Mouse (Mus musculus): Measurements from ENCODE around the gene Mast2. TPM values are rescaled to one million over a fixed set of nuclear protein-coding genes. Genes with fewer than 3 reads are reported as not detected.

The Mast2 gene
- polyA plus RNA-seq (2012; ENCODE audit: insufficient read depth, insufficient read length, low replicate concordance, missing spikeins), result 867 TPM in 1 of 2 replicates, not detected in the other

DNA sequence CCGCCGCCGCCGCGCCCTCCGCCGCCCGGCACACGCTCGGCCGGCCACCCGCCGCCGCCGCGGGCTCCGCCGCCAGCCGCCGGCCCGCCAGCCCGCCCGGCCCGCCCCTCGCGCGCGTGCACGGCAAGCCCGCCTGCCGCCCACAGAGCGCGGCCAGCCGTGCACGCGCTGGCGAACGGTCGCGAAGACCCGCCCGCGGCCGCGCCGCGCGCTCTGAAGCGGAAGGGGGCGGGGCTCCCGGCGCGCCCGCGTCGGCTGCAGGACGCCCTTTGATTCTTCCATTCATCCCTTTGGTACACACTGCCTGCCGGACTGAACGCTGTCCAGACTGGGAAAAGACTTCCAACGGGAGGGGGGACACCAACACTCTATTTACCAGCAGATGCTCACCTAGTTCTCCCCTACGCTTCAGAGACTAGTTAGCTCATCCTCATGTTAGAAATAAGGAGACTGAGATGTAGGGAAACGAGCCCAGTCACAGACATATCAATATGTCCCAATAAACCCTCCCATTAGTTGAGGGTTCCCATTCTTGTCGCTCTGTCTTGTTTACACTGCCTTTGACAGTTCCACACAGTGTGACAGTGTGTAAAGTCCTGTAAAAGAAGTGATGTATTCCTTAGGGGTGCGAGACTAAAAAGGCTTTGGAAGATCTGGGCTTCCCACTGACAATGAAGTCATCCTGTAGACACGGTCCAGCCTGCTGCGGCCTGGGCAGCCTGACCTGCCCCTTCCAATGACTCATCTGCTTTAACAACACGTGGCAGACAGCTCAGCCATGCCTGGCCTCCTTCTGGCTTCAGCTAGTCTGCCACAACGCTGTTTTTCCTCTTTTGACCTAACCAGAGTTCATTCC is at the start of gene Mast2:
Mast2 (minus strand) TSS at position 58 of the 856 bp plus-strand sequence.
- TF ChIP-seq CTCF (IDR thresholded peaks at IDR 0.05; ENCODE audit: insufficient read depth, low read depth, low read length) (no peak), POLR2A (IDR thresholded peaks at IDR 0.05; ENCODE audit: insufficient read depth, low read depth, low read length) (peak; percentile 22)
- WGBS, result 15% methylated on average over 68 of the region's 68 CpGs

DNA sequence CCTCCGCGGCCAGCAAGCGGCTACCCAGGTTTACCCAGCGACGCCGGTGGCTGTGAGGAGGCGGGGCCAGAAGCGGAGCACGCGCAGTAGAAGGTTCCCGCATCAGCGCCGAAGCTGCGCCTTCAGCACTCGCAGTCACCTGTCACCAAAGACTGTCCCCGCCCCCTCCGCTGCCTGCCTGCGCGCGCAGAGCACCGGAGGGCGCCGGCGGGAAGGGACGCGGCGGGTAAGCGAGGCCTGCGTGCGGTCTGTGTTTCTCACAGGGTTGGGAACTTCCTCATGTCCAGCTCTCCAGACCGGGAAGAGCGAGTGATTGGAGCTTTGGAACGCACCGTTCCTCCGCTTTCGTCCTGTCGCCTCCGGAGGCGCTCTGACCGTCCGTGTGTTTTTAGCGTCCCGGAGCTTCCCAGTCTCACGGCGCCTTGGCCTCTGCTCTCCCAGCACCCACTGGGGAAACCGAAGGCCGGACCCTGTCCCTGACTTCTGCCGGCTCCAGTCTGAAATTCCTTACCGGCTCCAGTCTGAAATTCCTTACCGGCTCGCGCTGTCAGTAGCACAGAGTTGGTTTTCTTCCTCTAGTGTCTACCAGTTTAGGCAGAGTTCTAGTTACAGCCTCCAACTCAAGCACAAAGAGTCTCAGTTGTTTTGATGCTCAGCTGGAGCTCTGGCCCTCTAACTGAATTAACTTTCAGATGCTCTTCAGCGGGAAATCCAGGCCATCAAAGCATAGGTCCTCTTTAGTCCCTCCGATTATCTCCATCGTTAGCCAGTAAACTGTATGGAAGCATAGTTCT is 43.6 kb upstream of the Mast2 start, which contains the start of gene Ipp:
Ipp (plus strand) TSS at position 125 of the 794 bp plus-strand sequence.
- under 1% methylated on average over 55 of the region's 55 CpGs for WGBS
- TF ChIP-seq CTCF (IDR thresholded peaks at IDR 0.05; ENCODE audit: insufficient read depth, low read depth, low read length) (peak; percentile 45; the same call in 1 of the 2 replicates), POLR2A (IDR thresholded peaks at IDR 0.05; ENCODE audit: insufficient read depth, low read depth, low read length) (peak; percentile 95)
- peak within 1 kb of the TSS; percentile 66 for H3K4me3 ChIP-seq (ENCODE audit: insufficient read depth, low read depth, low read length)
- H3K27ac ChIP-seq (ENCODE audit: insufficient read depth, low read depth, low read length), result peak within 1 kb of the TSS; percentile 57
- H3K4me1 ChIP-seq (ENCODE audit: control insufficient read depth, insufficient read depth, low read length), result no peaks in the 10 kb centered on the region

More for the DNA sequence above, at the start of gene Mast2:
- Histone ChIP-seq H3K4me3 (ENCODE audit: insufficient read depth, low read depth, low read length) (peak within 1 kb of the TSS; percentile 91), H3K4me1 (ENCODE audit: control insufficient read depth, insufficient read depth, low read length) (peaks cover 3% of the 10 kb centered on the region), H3K27ac (ENCODE audit: insufficient read depth, low read depth, low read length) (peak within 1 kb of the TSS; percentile 86)

DNA sequence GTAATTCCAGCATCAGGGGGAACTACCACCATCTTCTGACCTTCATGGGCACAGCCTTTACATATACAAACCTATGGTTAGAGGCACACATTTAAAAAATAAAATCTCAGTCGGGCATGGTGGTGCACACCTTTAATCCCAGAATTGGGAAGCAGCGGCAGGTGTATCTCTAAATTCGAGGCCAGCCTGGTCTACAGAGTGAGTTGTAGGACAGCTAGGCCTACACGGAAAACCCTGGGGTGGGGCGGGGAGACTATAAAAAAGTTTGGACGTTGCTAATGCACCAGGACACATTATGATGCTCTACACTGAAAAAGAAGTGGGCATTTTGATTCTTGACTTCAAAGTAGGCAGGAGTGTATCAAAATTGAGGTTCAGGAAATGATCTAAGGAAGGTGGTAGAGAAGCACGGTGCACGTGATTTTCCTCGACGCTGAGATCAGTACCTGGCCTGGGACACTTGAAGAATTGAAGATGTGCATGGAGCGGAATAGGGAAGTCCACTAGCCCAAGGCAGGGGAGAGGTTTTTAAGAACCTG is 43.0 kb upstream of the Mast2 start:
- Histone ChIP-seq H3K4me1 (ENCODE audit: control insufficient read depth, insufficient read depth, low read length) (no peaks in the 10 kb centered on the region), H3K27ac (ENCODE audit: insufficient read depth, low read depth, low read length) (peak overlapping the region; percentile 57; the same call in 1 of the 2 replicates), H3K4me3 (ENCODE audit: insufficient read depth, low read depth, low read length) (peak overlapping the region; percentile 66)
- no peak for TF ChIP-seq POLR2A (IDR thresholded peaks at IDR 0.05; ENCODE audit: insufficient read depth, low read depth, low read length)
- TF ChIP-seq CTCF (IDR thresholded peaks at IDR 0.05; ENCODE audit: insufficient read depth, low read depth, low read length), result no peak
- WGBS, result 23% methylated on average over 11 of the region's 11 CpGs

DNA sequence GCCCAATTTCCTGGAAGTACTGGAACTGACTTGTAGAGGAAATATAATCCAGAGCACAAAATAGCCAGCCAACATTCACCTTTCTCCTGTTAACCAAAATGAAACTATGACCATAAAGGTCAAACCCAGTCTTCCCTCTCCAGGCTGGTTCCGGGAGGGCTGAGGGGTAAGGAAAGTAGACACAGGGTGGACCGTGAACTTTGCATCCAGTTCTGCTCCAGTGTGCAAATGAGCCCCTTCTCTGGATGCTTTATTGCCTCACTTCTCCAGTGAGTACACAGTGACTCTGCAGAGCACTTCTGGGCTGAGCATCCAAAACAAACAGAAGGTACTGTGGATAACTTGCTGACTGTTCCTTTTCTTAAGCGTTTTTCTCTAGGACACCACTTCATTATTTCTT is 36.0 kb upstream of the Mast2 start:
- no peaks in the 10 kb centered on the region for H3K4me1 ChIP-seq (ENCODE audit: control insufficient read depth, insufficient read depth, low read length)
- 78% methylated on average over 3 of the region's 3 CpGs for WGBS
- H3K4me3 ChIP-seq (ENCODE audit: insufficient read depth, low read depth, low read length), result no peak overlapping the region
- TF ChIP-seq POLR2A (IDR thresholded peaks at IDR 0.05; ENCODE audit: insufficient read depth, low read depth, low read length) (no peak), CTCF (IDR thresholded peaks at IDR 0.05; ENCODE audit: insufficient read depth, low read depth, low read length) (no peak)
- H3K27ac ChIP-seq (ENCODE audit: insufficient read depth, low read depth, low read length), result no peak overlapping the region

DNA sequence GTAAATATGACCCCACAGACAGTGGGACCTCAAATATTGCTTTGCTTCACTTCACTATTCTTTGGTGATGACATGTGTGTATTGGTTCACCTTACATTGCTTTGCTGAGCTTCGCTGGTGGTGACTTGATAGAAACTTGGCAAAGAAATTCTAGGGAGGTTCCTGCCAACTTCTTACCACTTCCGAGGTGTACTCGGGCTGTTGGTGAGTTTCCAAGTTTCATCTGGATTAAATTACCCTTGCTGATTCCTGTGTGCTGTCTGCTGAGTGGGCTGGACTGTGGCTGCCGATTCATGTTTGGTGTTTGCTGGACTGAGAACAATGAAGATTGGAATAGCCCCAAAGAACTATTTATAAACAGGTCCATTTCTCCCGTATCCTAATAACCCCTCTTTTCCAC is 29.7 kb upstream of the Mast2 start:
- no peak for TF ChIP-seq CTCF (IDR thresholded peaks at IDR 0.05; ENCODE audit: insufficient read depth, low read depth, low read length)
- TF ChIP-seq POLR2A (IDR thresholded peaks at IDR 0.05; ENCODE audit: insufficient read depth, low read depth, low read length), result no peak
- H3K4me1 ChIP-seq (ENCODE audit: control insufficient read depth, insufficient read depth, low read length), result no peaks in the 10 kb centered on the region
- 38% methylated on average over 5 of the region's 5 CpGs for WGBS
- no peak overlapping the region for H3K27ac ChIP-seq (ENCODE audit: insufficient read depth, low read depth, low read length)
- no peak overlapping the region for H3K4me3 ChIP-seq (ENCODE audit: insufficient read depth, low read depth, low read length)

DNA sequence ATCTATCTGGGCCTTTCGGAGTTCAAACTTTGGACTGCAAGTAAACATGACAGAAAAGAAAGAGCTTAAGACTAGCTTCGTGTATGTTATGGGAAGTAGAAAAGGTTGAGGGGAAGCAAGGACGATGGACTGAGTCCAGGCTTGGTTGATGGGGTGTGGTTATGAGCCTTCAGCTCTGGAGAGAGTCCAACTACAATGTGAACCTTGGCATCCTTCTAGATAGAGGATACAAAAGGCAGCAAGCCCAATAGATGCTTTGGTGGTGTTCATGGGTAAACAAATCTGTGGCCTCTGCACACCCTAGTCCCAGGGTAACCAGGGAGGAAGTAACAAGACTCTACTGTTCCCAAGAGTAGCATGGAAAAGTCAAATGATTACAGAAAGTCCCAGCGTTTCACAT is 28.5 kb upstream of the Mast2 start:
- no peak for TF ChIP-seq CTCF (IDR thresholded peaks at IDR 0.05; ENCODE audit: insufficient read depth, low read depth, low read length)
- TF ChIP-seq POLR2A (IDR thresholded peaks at IDR 0.05; ENCODE audit: insufficient read depth, low read depth, low read length), result no peak
- H3K4me3 ChIP-seq (ENCODE audit: insufficient read depth, low read depth, low read length), result no peak overlapping the region
- H3K27ac ChIP-seq (ENCODE audit: insufficient read depth, low read depth, low read length), result no peak overlapping the region
- no peaks in the 10 kb centered on the region for H3K4me1 ChIP-seq (ENCODE audit: control insufficient read depth, insufficient read depth, low read length)
- WGBS, result 77% methylated on average over 4 of the region's 4 CpGs

DNA sequence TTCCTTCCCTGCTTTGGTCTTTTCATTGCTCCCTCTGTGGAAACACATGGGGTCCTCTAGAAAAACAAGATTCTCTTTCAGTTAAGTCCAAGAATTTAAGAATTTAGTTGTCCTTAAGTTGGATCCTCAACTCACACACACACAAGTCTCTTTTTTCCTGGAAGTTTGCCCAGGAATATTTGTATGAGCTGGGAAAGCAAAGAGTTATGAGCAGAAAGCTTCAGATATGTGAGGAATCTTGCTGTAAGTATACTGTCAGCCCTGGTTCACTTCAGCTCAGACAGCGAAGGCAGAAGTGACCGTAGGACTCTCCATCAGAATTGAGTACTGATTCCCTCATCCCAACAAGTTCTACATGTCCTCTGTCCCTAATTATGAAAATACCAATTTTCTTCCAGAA is 27.9 kb upstream of the Mast2 start:
- 88% methylated on average over 2 of the region's 2 CpGs for WGBS
- no peak for TF ChIP-seq POLR2A (IDR thresholded peaks at IDR 0.05; ENCODE audit: insufficient read depth, low read depth, low read length)
- no peak for TF ChIP-seq CTCF (IDR thresholded peaks at IDR 0.05; ENCODE audit: insufficient read depth, low read depth, low read length)
- H3K27ac ChIP-seq (ENCODE audit: insufficient read depth, low read depth, low read length), result no peak overlapping the region
- H3K4me3 ChIP-seq (ENCODE audit: insufficient read depth, low read depth, low read length), result no peak overlapping the region
- H3K4me1 ChIP-seq (ENCODE audit: control insufficient read depth, insufficient read depth, low read length), result no peaks in the 10 kb centered on the region

DNA sequence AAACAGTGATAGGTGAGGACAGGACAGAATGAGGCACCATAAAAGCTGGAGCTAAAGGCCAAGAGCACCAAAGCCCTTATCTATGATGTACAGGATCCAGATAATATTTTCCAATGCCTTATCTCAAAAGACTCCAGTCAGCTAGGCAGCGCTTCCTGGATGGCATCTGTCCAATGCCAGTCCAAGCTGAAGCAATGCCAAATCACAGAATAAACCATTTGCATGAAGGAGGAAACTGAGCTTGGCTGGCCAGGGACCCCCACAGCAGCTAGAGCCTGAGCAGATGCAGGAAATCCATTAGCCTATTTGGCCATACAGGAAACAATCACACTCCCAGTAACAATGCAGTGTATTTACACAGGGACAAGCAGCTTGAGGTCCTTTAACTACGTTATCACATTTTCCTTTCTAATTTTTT is 27.1 kb upstream of the Mast2 start:
- no peak for TF ChIP-seq CTCF (IDR thresholded peaks at IDR 0.05; ENCODE audit: insufficient read depth, low read depth, low read length)
- TF ChIP-seq POLR2A (IDR thresholded peaks at IDR 0.05; ENCODE audit: insufficient read depth, low read depth, low read length), result no peak
- WGBS, result 54% methylated on average over 2 of the region's 2 CpGs

More for the DNA sequence above, 27.1 kb upstream of the Mast2 start:
- H3K27ac ChIP-seq (ENCODE audit: insufficient read depth, low read depth, low read length), result no peak overlapping the region
- H3K4me1 ChIP-seq (ENCODE audit: control insufficient read depth, insufficient read depth, low read length), result no peaks in the 10 kb centered on the region
- H3K4me3 ChIP-seq (ENCODE audit: insufficient read depth, low read depth, low read length), result no peak overlapping the region
